Mouse (Mus musculus) embryonic fibroblast, embryonic 13.5 days (primary cell): ENCODE results near the gene Nupr1.

Source experiments
- CTCF ChIP-seq: IDR thresholded peaks from 2 replicates; pipeline ENCODE4 v1.5.1; 2011; ENCODE audit warnings: mild to moderate bottlenecking, control low read depth, low read length, moderate library complexity, borderline replicate concordance; ENCODE audit not compliant: insufficient read depth
- POLR2A ChIP-seq: IDR thresholded peaks from 2 replicates; pipeline ENCODE4 v1.6.1; 2011; ENCODE audit warnings: low read depth, mild to moderate bottlenecking, control low read depth, low read length, moderate library complexity

DNA sequence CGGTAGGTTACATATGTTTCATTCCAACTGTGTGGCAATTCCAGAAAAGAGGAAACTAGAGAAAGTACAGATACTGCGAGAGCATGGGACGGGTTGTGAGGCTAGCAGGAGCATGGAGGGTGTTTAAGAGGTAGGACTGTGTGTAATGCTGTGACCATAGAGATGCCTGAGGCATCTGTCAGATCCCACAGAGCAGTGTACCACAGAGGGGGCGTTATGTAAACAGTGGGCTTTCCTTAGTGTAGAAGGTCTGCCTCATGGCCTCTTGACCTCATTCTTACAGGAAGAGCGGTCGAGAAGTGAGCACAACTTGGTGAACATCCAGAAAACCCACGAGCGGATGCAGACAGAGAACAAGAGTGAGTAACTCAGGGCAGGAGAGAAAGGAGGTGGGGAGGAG, 33.0 kb upstream of the Nupr1 start:
- TF ChIP-seq POLR2A (no peak), CTCF (no peak)
